Mouse (Mus musculus) small intestine, adult 2 months (tissue): ENCODE measurements around the gene Dtx2. TPM values are rescaled to one million over a fixed set of nuclear protein-coding genes. Genes with fewer than 3 reads are reported as not detected.

ENCODE experiments used
- H3K27ac ChIP-seq: fragments of 200-500 bp; 2 replicates; pipeline ENCODE4 v1.5.1; 2012; ENCODE audit warnings: low read depth, low read length, control low read depth, inconsistent platforms; ENCODE audit not compliant: insufficient read depth
- H3K27me3 ChIP-seq: fragments of 200-500 bp; 2 replicates; pipeline ENCODE4 v1.6.1; 2012; ENCODE audit warnings: mild to moderate bottlenecking, moderate library complexity, low read length, inconsistent platforms; ENCODE audit not compliant: control insufficient read depth, insufficient read depth
- H3K36me3 ChIP-seq: fragments of 200-500 bp; 2 replicates; pipeline ENCODE4 v1.6.1; 2012; ENCODE audit warnings: mild to moderate bottlenecking, low read length, control low read depth, inconsistent platforms; ENCODE audit not compliant: control insufficient read depth, insufficient read depth
- H3K4me1 ChIP-seq: fragments of 200-500 bp; 2 replicates; pipeline ENCODE4 v1.6.1; 2012; ENCODE audit warnings: low read length, inconsistent platforms, mixed read lengths; ENCODE audit not compliant: control insufficient read depth, insufficient read depth, insufficient read length
- H3K4me3 ChIP-seq: fragments of 200-500 bp; 2 replicates; pipeline ENCODE4 v1.5.1; 2012; ENCODE audit warnings: low read depth, mild to moderate bottlenecking, control low read depth, inconsistent platforms, low read length, moderate library complexity
- CTCF ChIP-seq: fragments of 200-500 bp; IDR thresholded peaks from 2 replicates; pipeline ENCODE4 v1.5.1; 2012; ENCODE audit warnings: low read depth, mild to moderate bottlenecking, control low read depth, inconsistent platforms, low read length, moderate library complexity, mixed read lengths; ENCODE audit not compliant: insufficient replicate concordance, insufficient read length; ENCODE audit errors: extremely low read depth
- POLR2A ChIP-seq: fragments of 200-500 bp; IDR thresholded peaks from 2 replicates; pipeline ENCODE4 v1.6.1; 2012; ENCODE audit warnings: low read depth, mild to moderate bottlenecking, control low read depth, inconsistent platforms, low read length, moderate library complexity
- WGBS: fragments of 180-500 bp; shearing (Covaris S2); methylation state at CpG from one replicate; pipeline ENCODE4 v1.1.7; 2018; 5-methylcytosine and 5-hydroxymethylcytosine counted together
- polyA plus RNA-seq: library from polyadenylated mRNA; depleted of rRNA; stranded (reverse); fragments of >200 nt; gene quantifications from 2 replicates; pipeline ENCODE4 v1.2.3, GENCODE M21; 2012

Gene Dtx2
- polyA plus RNA-seq, 1 experiment: 17.6 TPM

DNA sequence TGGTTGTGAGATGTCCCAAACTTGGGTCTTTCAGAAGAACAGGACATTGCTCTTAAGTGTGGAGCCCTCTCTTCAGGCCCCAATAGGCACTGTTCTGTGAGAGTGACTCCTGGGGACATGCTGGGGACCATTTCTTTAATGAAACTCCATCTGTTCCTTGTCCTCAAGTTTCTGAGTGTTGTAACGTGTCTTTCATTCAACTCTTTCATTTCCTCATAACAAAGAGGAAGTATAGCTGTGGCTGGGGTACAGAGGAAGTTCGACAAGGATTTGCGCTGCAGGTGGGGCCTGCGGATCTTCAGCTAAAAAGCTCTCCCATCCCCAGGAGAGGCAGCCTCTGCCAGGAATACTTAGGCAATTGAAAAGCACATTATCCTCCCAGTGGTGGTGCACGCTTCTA lies 4.0 kb upstream of the Dtx2 start:
- Histone ChIP-seq H3K4me1 (no peaks in the 10 kb centered on the region; the same call in 1 of the 2 replicates), H3K27ac (no peak overlapping the region), H3K4me3 (no peak overlapping the region), H3K36me3 (no peaks in the 10 kb centered on the region), H3K27me3 (no peaks in the 10 kb centered on the region)
- 72% methylated on average over 5 of the region's 5 CpGs for WGBS
- TF ChIP-seq POLR2A (no peak), CTCF (no peak)

DNA sequence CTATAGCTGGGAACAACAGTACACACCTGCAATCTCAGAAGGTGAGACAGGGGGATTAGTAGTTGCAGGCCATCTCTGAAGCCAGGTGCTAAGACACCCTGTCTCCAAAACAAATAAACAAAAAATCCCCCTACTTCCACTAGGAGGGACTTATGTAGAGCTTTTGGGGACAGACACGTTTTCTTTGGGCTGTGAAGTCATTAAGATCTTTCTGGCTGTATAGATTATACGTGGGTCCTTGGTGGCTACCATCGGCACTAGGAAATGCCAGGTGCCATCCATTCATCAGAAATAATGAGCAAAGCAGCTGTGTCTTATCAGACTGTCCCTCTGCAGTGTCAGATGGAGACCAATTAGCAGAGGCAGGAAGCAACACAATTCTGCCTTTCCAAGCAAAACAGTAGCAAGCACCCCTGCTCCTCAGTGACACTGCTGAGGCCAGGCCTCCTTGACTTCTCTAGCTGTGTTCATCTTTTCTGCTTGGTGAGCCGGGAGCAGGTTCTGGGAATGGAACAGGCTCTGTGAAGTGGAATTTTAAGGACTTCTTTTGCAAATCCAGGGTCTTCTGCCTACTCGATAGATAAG lies 1.1 kb upstream of the Dtx2 start:
- Histone ChIP-seq H3K27me3 (no peaks in the 10 kb centered on the region), H3K27ac (no peak overlapping the region), H3K4me1 (no peaks in the 10 kb centered on the region; the same call in 1 of the 2 replicates), H3K36me3 (peaks cover 5% of the 10 kb centered on the region; the same call in 1 of the 2 replicates), H3K4me3 (no peak overlapping the region)
- TF ChIP-seq CTCF: no peak
- TF ChIP-seq POLR2A: no peak
- 72% methylated on average over 5 of the region's 5 CpGs for WGBS

DNA sequence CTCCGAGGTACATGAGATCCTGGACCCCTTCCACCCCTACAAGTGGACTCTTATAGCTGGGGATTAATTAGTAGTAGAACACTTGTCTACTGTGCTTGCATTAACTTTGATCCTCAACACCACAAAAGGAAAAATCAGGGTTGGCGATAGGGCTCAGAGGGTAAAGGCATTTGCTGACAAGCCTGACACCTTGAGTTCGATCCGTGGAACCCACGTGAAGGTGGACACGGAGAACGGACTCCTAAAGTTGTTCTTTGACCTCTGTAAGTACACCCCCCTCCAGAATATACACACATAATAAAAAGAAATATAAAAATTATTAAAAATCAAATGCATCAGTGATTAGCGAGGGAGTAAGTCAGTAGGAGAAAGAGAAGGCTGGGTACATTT lies 270 bp upstream of the Dtx2 start:
- no peak overlapping the region for H3K4me3 ChIP-seq
- TF ChIP-seq POLR2A (no peak), CTCF (no peak)
- WGBS: 60% methylated on average over 8 of the region's 8 CpGs

DNA sequence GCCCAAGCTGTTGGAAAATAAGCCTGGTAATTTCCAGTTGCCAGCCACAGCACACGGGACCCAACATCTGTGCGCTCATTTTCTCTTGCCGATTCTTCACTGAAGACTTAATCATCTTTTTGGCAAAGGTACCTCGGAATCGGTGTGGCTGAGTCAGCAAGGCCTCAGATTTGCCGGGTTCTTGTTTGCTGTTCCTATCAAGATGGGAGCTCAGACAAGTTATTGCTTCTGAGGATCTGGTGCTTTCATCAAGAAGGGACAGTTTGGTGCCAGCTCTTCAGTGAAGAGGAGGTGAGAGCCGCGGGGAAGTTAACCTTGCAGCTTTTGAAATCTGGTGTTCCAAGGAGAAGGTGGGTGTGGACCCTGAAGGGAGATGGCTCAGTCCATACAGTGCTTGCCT lies 1.6 kb downstream of the Dtx2 start:
- Histone ChIP-seq H3K27me3 (no peaks in the 10 kb centered on the region), H3K4me3 (no peak overlapping the region), H3K36me3 (peaks cover 7% of the 10 kb centered on the region; the same call in 1 of the 2 replicates), H3K27ac (no peak overlapping the region), H3K4me1 (no peaks in the 10 kb centered on the region; the same call in 1 of the 2 replicates)
- no peak for TF ChIP-seq POLR2A
- TF ChIP-seq CTCF: no peak
- 26% methylated on average over 8 of the region's 8 CpGs for WGBS

More for the DNA sequence above, 270 bp upstream of the Dtx2 start:
- H3K4me1 ChIP-seq: no peaks in the 10 kb centered on the region; the same call in 1 of the 2 replicates
- peaks cover 7% of the 10 kb centered on the region; the same call in 1 of the 2 replicates for H3K36me3 ChIP-seq
- H3K27ac ChIP-seq: no peak overlapping the region
- no peaks in the 10 kb centered on the region for H3K27me3 ChIP-seq

DNA sequence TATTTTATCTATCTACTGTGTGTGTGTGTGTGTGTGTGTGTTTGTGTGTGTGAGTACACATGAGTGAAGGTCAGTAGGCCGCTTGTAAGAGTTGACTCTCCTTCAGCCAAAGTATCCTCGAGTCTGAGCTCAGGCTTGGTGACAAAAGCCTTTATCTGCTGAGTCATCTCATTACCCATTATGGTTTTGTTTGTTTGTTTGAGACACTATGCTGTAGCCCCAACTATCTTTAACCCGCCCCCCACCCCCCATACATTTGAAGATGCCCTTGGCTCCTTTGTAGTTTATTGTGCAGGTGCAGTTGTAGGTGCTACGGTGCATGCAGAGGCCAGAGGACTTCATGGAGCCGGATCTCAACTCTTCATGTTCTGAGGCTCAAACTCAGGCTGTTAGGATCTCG lies 6.6 kb downstream of the Dtx2 start:
- H3K36me3 ChIP-seq: peaks cover 7% of the 10 kb centered on the region; the same call in 1 of the 2 replicates
- no peaks in the 10 kb centered on the region; the same call in 1 of the 2 replicates for H3K4me1 ChIP-seq
- H3K4me3 ChIP-seq: no peak overlapping the region
- H3K27me3 ChIP-seq: no peaks in the 10 kb centered on the region
- H3K27ac ChIP-seq: no peak overlapping the region
- 81% methylated on average over 6 of the region's 6 CpGs for WGBS
- no peak for TF ChIP-seq CTCF
- no peak for TF ChIP-seq POLR2A

DNA sequence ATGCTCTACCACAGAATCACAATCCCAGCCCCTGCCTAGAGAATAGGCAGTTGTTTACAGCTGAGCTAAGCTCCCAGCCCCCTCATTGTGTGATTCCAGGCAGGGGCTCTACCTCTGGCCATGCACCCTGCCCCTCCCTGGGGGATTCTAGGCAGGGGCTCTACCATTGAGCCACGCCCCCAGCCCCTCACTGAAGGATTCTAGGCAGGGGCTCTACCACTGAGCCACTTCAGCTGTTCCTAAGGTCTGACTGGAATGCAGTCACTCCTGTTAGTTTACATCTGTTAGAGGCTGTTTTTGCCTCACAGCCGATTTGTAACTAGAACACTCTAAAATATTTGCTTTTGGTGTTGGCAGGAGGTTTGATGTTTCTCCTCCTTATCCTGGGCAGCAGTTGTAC lies 7.7 kb downstream of the Dtx2 start:
- H3K27me3 ChIP-seq: no peaks in the 10 kb centered on the region
- H3K4me3 ChIP-seq: no peak overlapping the region
- H3K36me3 ChIP-seq: peaks cover 4% of the 10 kb centered on the region; the same call in 1 of the 2 replicates
- H3K4me1 ChIP-seq: no peaks in the 10 kb centered on the region
- 52% methylated on average over 2 of the region's 2 CpGs for WGBS
- H3K27ac ChIP-seq: no peak overlapping the region
- TF ChIP-seq CTCF (no peak), POLR2A (no peak)

DNA sequence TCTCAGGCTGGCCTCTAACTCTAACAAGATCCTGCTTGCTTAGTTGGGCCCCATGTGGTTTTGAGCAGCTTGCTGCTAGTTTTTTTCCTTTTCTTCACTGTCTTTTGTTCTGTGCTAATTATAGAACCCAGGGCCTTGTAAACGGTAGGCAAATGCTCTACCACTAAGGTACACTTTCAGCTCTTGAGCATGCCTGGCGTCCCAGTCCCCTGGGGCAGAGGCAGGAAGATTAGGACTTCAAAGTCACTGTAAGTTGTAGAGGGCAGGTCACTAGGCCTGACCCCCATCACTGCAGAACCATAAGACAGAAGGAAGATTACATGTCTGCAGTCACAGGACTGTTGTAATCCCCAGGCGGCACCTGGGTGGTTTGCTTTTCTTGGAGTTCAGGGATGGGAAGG lies 8.2 kb downstream of the Dtx2 start:
- peaks cover 4% of the 10 kb centered on the region; the same call in 1 of the 2 replicates for H3K36me3 ChIP-seq
- H3K27ac ChIP-seq: no peak overlapping the region
- H3K27me3 ChIP-seq: no peaks in the 10 kb centered on the region
- 78% methylated on average over 3 of the region's 3 CpGs for WGBS
- TF ChIP-seq POLR2A (no peak), CTCF (no peak)
- no peaks in the 10 kb centered on the region for H3K4me1 ChIP-seq
- no peak overlapping the region for H3K4me3 ChIP-seq
